Mouse (Mus musculus) CH12.LX (cell line): ENCODE results near the gene Frk. TPM values are rescaled to one million over a fixed set of nuclear protein-coding genes. Genes with fewer than 3 reads are reported as not detected.
"Not testable (repeated sequence)": the region's sequence is repeated elsewhere in the genome, so short reads cannot be mapped to it uniquely, and the experiment has no call there.

Source experiments
- DNase-seq: peaks from one replicate; pipeline ENCODE4 v3.0.0-alpha.2; 2013; ENCODE audit errors: extremely low read depth
- H3K27ac ChIP-seq: 2 replicates; pipeline ENCODE4 v1.5.1; 2012; ENCODE audit warnings: low read depth, mild to moderate bottlenecking, control low read depth, moderate library complexity; ENCODE audit not compliant: insufficient read depth
- H3K27me3 ChIP-seq: replicated peaks from 2 replicates; pipeline ENCODE3; 2012; ENCODE audit warnings: inconsistent platforms
- H3K36me3 ChIP-seq, 2 experiments: replicated peaks in 1 of 2; 2 replicates each; pipeline versions ENCODE3 to v1.6.1; 2012; ENCODE audit warnings: inconsistent platforms in 1 of 2, low read length in 1 of 2, mild to moderate bottlenecking in 1 of 2, mixed read lengths in 1 of 2, moderate library complexity in 1 of 2; ENCODE audit not compliant: control insufficient read depth in 1 of 2, insufficient read depth in 1 of 2
- H3K4me1 ChIP-seq, 2 experiments: 2 replicates each; pipeline ENCODE4 v1.6.1; 2012; ENCODE audit warnings: inconsistent platforms in 1 of 2, moderate library complexity in 1 of 2; ENCODE audit not compliant: insufficient read depth in 2 of 2, control insufficient read depth in 1 of 2
- H3K4me2 ChIP-seq: 2 replicates; pipeline ENCODE4 v1.6.1; 2012; ENCODE audit warnings: low read depth, mild to moderate bottlenecking, control low read depth; ENCODE audit not compliant: poor library complexity, insufficient read depth, severe bottlenecking
- H3K4me3 ChIP-seq, 3 experiments: fragments of 150-350 bp in 1 of 3; sonication (generic) in 1 of 3; replicated peaks in 1 of 3; 2 replicates each; pipeline versions ENCODE3 to v1.5.1; 2011 to 2012; ENCODE audit warnings: low read depth in 2 of 3, low read length in 2 of 3, mild to moderate bottlenecking in 2 of 3, moderate library complexity in 2 of 3, control low read depth in 1 of 3, improper control_type of control experiment in 1 of 3, inconsistent platforms in 1 of 3, mixed read lengths in 1 of 3; ENCODE audit not compliant: poor library complexity in 1 of 3
- H3K79me2 ChIP-seq: replicated peaks from 2 replicates; pipeline ENCODE4 v1.6.1; 2012; ENCODE audit warnings: mild to moderate bottlenecking, moderate library complexity; ENCODE audit not compliant: control insufficient read depth, poor library complexity, insufficient read depth, severe bottlenecking; ENCODE audit errors: extremely low read depth
- H3K9ac ChIP-seq: 2 replicates; pipeline ENCODE4 v1.6.1; 2012; ENCODE audit warnings: low read depth, mild to moderate bottlenecking, control low read depth, moderate library complexity; ENCODE audit not compliant: insufficient read depth
- H3K9me3 ChIP-seq: replicated peaks from 2 replicates; pipeline ENCODE3; 2012; ENCODE audit warnings: low read length, inconsistent platforms, mixed read lengths
- CHD2 ChIP-seq: IDR thresholded peaks from 2 replicates; pipeline ENCODE4 v1.6.1; 2011; ENCODE audit warnings: low read length, improper control_type of control experiment
- EP300 ChIP-seq: IDR thresholded peaks from 2 replicates; pipeline ENCODE4 v1.6.1; 2011; ENCODE audit warnings: low read length, improper control_type of control experiment
- GABPA ChIP-seq: IDR thresholded peaks from 2 replicates; pipeline ENCODE4 v1.6.1; 2012; ENCODE audit warnings: low read depth, low read length, improper control_type of control experiment, inconsistent platforms; ENCODE audit not compliant: insufficient replicate concordance
- JUN ChIP-seq: IDR thresholded peaks from 2 replicates; pipeline ENCODE4 v1.6.1; 2011; ENCODE audit warnings: low read depth, mild to moderate bottlenecking, low read length, improper control_type of control experiment, moderate library complexity; ENCODE audit not compliant: insufficient read depth
- MAX ChIP-seq: IDR thresholded peaks from 2 replicates; pipeline ENCODE4 v1.6.1; 2011; ENCODE audit warnings: low read length, improper control_type of control experiment
- MAZ ChIP-seq: IDR thresholded peaks from 2 replicates; pipeline ENCODE4 v1.6.1; 2012; ENCODE audit warnings: low read depth, mild to moderate bottlenecking, inconsistent platforms, low read length, improper control_type of control experiment, moderate library complexity
- MYC ChIP-seq: IDR thresholded peaks from 2 replicates; pipeline ENCODE4 v1.6.1; 2011; ENCODE audit warnings: low read depth, mild to moderate bottlenecking, improper control_type of control experiment, low read length
- NELFE ChIP-seq: IDR thresholded peaks from 2 replicates; pipeline ENCODE4 v1.6.1; 2011; ENCODE audit warnings: low read depth, low read length, improper control_type of control experiment
- NRF1 ChIP-seq: IDR thresholded peaks from 2 replicates; pipeline ENCODE4 v1.6.1; 2014; ENCODE audit warnings: low read depth, mild to moderate bottlenecking, inconsistent platforms, low read length, improper control_type of control experiment, moderate library complexity
- POLR2A ChIP-seq: IDR thresholded peaks from 2 replicates; pipeline ENCODE4 v1.6.1; 2011; ENCODE audit warnings: low read depth, mild to moderate bottlenecking, improper control_type of control experiment, low read length
- RAD21 ChIP-seq: IDR thresholded peaks from 2 replicates; pipeline ENCODE4 v1.6.1; 2011; ENCODE audit warnings: low read depth, mild to moderate bottlenecking, low read length, improper control_type of control experiment, moderate library complexity
- RCOR1 ChIP-seq: conservative IDR thresholded peaks from 2 replicates; pipeline ENCODE4 v1.6.1; 2012; ENCODE audit warnings: low read depth, mild to moderate bottlenecking, inconsistent platforms, low read length, improper control_type of control experiment
- SIN3A ChIP-seq: IDR thresholded peaks from 2 replicates; pipeline ENCODE4 v1.6.1; 2012; ENCODE audit warnings: low read length, improper control_type of control experiment, inconsistent platforms
- SMC3 ChIP-seq: IDR thresholded peaks from 2 replicates; pipeline ENCODE4 v1.6.1; 2011; ENCODE audit warnings: low read depth, low read length, improper control_type of control experiment
- TBP ChIP-seq: conservative IDR thresholded peaks from 2 replicates; pipeline ENCODE4 v1.6.1; 2011; ENCODE audit warnings: low read depth, low read length, improper control_type of control experiment
- TCF12 ChIP-seq: IDR thresholded peaks from 2 replicates; pipeline ENCODE4 v1.6.1; 2014; ENCODE audit warnings: low read depth, mild to moderate bottlenecking, inconsistent platforms, low read length, improper control_type of control experiment
- UBTF ChIP-seq: IDR thresholded peaks from 2 replicates; pipeline ENCODE4 v1.6.1; 2012; ENCODE audit warnings: low read depth, mild to moderate bottlenecking, inconsistent platforms, low read length, improper control_type of control experiment, moderate library complexity
- USF2 ChIP-seq: conservative IDR thresholded peaks from 2 replicates; pipeline ENCODE4 v1.6.1; 2011; ENCODE audit warnings: low read depth, low read length, improper control_type of control experiment
- ZNF384 ChIP-seq: IDR thresholded peaks from 2 replicates; pipeline ENCODE4 v1.6.1; 2012; ENCODE audit warnings: low read depth, low read length, improper control_type of control experiment, inconsistent platforms
- dilution Hi-C: fragments of 300-500 bp; cut with MboI; formaldehyde crosslinking; loops from 2 replicates; pipeline ENCODE4 v1.14.3; 2020; ENCODE audit warnings: low sequenced_read_pairs; ENCODE audit not compliant: extremely low pct_unique_long_range_greater_than_20kb, extremely low pct_ligation_motif_present
- in situ Hi-C: fragments of 300-500 bp; cut with MboI; formaldehyde crosslinking; loops from 3 replicates; pipeline ENCODE4 v1.14.3; 2019; ENCODE audit warnings: low sequenced_read_pairs, low pct_ligation_motif_present, low pct_unique_long_range_greater_than_20kb, mixed read lengths
- polyA plus RNA-seq: library from polyadenylated mRNA; unstranded; fragments of >175 nt; gene quantifications from 2 replicates; pipeline ENCODE4 v1.2.1, GENCODE M21; 2012; ENCODE audit warnings: low read depth; ENCODE audit not compliant: insufficient read length
- total RNA-seq, 2 experiments: library from RNA; depleted of rRNA; stranded (reverse); fragments of 300-350 nt in 1 of 2; fragments of >200 nt in 1 of 2; gene quantifications; 2 replicates each; pipeline ENCODE4 v1.2.3; 2012 to 2014

Frk gene
- total and polyA plus RNA-seq, 3 experiments, result not detected

DNA sequence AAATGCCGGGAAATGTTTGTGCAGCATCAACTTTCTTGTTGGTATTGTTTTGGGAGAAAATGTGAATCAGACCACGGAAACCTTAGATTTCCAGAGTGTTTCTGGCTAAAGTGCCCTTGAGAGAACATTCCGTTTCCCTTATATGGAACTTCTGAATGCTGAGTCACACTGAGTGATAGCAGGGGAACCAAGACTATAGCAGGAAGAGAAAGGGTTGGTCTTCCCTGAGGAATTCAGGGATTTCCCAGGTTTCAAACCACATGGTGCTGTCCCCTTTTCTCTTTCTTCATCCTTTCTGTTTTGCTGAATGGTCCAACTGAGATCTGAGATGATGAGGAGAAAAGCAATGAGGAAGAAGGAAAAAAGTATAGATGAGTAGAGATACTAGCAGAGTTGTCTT lies 135.3 kb downstream of the Frk start:
- no peak overlapping the region for H3K4me3 ChIP-seq
- no peaks in the 10 kb centered on the region for H3K79me2 ChIP-seq
- H3K9me3 ChIP-seq, result no peaks in the 10 kb centered on the region
- DNase-seq, result no peak
- in situ Hi-C loops (no loop called here), dilution Hi-C loops (no loop called here)
- H3K9ac ChIP-seq, result no peak overlapping the region
- no peaks in the 10 kb centered on the region for H3K36me3 ChIP-seq
- H3K4me1 ChIP-seq, result peaks cover 0 to 4% of the 10 kb centered on the region in 2 experiments; a peak in 2 of 4 replicates
- TF ChIP-seq NRF1 (no peak), USF2 (no peak), RCOR1 (no peak), NELFE (no peak), CHD2 (no peak), GABPA (no peak), ZNF384 (no peak), POLR2A (no peak), MYC (no peak), RAD21 (no peak), EP300 (no peak), SMC3 (no peak), UBTF (no peak), SIN3A (no peak), JUN (no peak), MAX (no peak), TBP (no peak), MAZ (no peak), TCF12 (no peak)
- no peaks in the 10 kb centered on the region for H3K27me3 ChIP-seq
- no peak overlapping the region for H3K4me2 ChIP-seq
- no peak overlapping the region for H3K27ac ChIP-seq

GRCm38 (mm10) chr10:34620540-34620939 lies 137.3 kb downstream of the Frk start:
- in situ Hi-C loops, H3K9ac ChIP-seq, dilution Hi-C loops, H3K27me3 ChIP-seq, H3K9me3 ChIP-seq, DNase-seq, H3K4me3 ChIP-seq, H3K36me3 ChIP-seq, H3K79me2 ChIP-seq, H3K27ac ChIP-seq, H3K4me2 ChIP-seq, H3K4me1 ChIP-seq: not testable (repeated sequence)
